8 mouse cellular contexts compared by ENCODE assay signal in the genomic region with DNA sequence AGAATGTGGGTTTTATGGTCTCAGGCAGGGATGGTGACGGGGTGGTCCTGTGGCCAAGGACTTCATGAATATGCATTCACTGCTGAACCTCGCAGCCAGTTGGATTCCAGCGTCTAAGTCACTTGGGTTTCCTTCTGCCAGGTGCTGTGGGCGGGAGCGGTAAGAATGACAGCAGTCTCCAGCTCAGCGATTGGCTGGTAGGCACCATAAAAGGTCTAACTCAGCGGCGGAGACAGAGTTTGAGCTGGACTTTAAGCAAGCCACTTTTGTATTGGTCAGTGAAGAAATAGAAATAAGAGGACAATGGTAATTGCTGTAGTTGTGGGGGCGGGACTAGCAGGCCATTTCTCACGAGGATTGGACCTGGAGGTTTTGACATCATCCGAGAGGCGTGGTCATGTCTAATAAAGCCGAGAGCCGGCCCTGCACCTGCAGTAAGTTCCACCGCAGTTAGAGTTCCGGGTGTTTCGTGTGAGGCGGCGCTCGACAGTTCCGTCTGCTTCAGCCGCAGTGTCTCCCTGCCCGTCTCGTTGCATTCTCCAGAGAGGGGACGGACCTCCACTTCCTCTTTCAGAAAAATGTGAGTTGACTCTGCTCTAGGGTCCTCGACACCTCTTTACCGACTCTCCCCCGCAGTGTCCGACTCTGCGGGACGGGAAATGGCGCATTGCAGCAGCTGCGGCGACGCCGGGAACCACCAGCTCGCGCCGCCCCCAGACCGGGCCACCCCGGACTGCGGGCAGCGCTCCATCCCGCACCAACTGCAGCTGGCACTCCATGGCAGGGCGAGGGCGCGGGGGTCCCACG. TPM values are rescaled to one million over a fixed set of nuclear protein-coding genes. Genes with fewer than 3 reads are reported as not detected.
DNase-seq lines count a peak whose midpoint lies in the region; ATAC-seq and TF ChIP-seq lines count a peak whose summit lies in the region.

A gene (plus strand): TSS at position 404 of the 807 bp plus-strand sequence.

- peak; percentile 99 for DNase-seq in 416B (ENCODE audit: low read depth)
- DNase-seq in heart, adult 8-10 months (ENCODE audit: low spot score) = peak; percentile 96
- DNase-seq in kidney, adult 9 months = peak; percentile 99
- DNase-seq in limb, embryonic 14.5 days (ENCODE audit: low spot score) = peak; percentile 98
- DNase-seq in midbrain, postnatal 0 days (ENCODE audit: low spot score) = peak; percentile 100
- DNase-seq in spleen, postnatal 14 days (ENCODE audit: low spot score in 2 of 2) = peak; percentile 82 to 89

- no peaks in the 10 kb centered on the region for H3K36me3 ChIP-seq in embryonic facial prominence, embryonic 15.5 days
- no peaks in the 10 kb centered on the region for H3K36me3 ChIP-seq in limb, embryonic 14.5 days (ENCODE audit: control insufficient read depth, insufficient read depth, low read length)
- H3K36me3 ChIP-seq in midbrain, postnatal 0 days (ENCODE audit: insufficient read depth, low read length) = peaks cover 6% of the 10 kb centered on the region

- ATAC-seq in embryonic facial prominence, embryonic 15.5 days (ENCODE audit: insufficient number of reproducible peaks, low FRiP score, low TSS enrichment, low read depth) = peak; percentile 91
- peak; percentile 95 for ATAC-seq in limb, embryonic 14.5 days (ENCODE audit: low FRiP score, low read depth)
- peak; percentile 97 for ATAC-seq in midbrain, postnatal 0 days (ENCODE audit: low FRiP score)

- peaks cover 12% of the 10 kb centered on the region; the same call in 1 of the 2 replicates for H3K27me3 ChIP-seq in embryonic facial prominence, embryonic 15.5 days
- no peaks in the 10 kb centered on the region for H3K27me3 ChIP-seq in limb, embryonic 14.5 days (ENCODE audit: control insufficient read depth, insufficient read depth, low read length)
- no peaks in the 10 kb centered on the region for H3K27me3 ChIP-seq in midbrain, postnatal 0 days (ENCODE audit: insufficient read depth, low read length)

- no peak for TF ChIP-seq CTCF in bone marrow, adult 2 months (IDR thresholded peaks at IDR 0.05; ENCODE audit: control insufficient read depth, insufficient read depth, low read length)
- TF ChIP-seq CTCF in midbrain, postnatal 0 days (IDR thresholded peaks at IDR 0.05) = no peak; the same call in 1 of the 2 replicates

- WGBS in bone marrow, adult 2 months = under 1% methylated on average over 48 of the region's 48 CpGs
- under 1% methylated on average over 48 of the region's 48 CpGs for WGBS in embryonic facial prominence, embryonic 15.5 days
- WGBS in limb, embryonic 14.5 days = 0% methylated on average over 47 of the region's 48 CpGs
- WGBS in midbrain, postnatal 0 days = under 1% methylated on average over 48 of the region's 48 CpGs

- H3K27ac ChIP-seq in bone marrow, adult 2 months (ENCODE audit: control insufficient read depth, insufficient read depth, low read depth, low read length, poor library complexity) = peak within 1 kb of the TSS; percentile 94
- peak within 1 kb of the TSS; percentile 68 for H3K27ac ChIP-seq in embryonic facial prominence, embryonic 15.5 days (replicated peaks)
- H3K27ac ChIP-seq in limb, embryonic 14.5 days (replicated peaks; ENCODE audit: low read depth, low read length) = peak within 1 kb of the TSS; percentile 56
- peak within 1 kb of the TSS; percentile 88 for H3K27ac ChIP-seq in midbrain, postnatal 0 days (ENCODE audit: low read depth, low read length)

- peak within 1 kb of the TSS; percentile 57 for H3K9ac ChIP-seq in embryonic facial prominence, embryonic 15.5 days
- H3K9ac ChIP-seq in limb, embryonic 14.5 days (ENCODE audit: low read depth, low read length, severe bottlenecking) = peak within 1 kb of the TSS; percentile 71
- peak within 1 kb of the TSS; percentile 80 for H3K9ac ChIP-seq in midbrain, postnatal 0 days (replicated peaks; ENCODE audit: low read length, poor library complexity, severe bottlenecking)

- H3K4me2 ChIP-seq in embryonic facial prominence, embryonic 15.5 days (replicated peaks) = peak within 1 kb of the TSS; percentile 93
- peak within 1 kb of the TSS; percentile 88 for H3K4me2 ChIP-seq in limb, embryonic 14.5 days (replicated peaks; ENCODE audit: low read depth, low read length, severe bottlenecking)
- peak within 1 kb of the TSS; percentile 83 for H3K4me2 ChIP-seq in midbrain, postnatal 0 days (ENCODE audit: low read depth, low read length, poor library complexity, severe bottlenecking)

- no peaks in the 10 kb centered on the region for H3K9me3 ChIP-seq in embryonic facial prominence, embryonic 15.5 days (replicated peaks)
- H3K9me3 ChIP-seq in limb, embryonic 14.5 days (ENCODE audit: control insufficient read depth, low read length) = no peaks in the 10 kb centered on the region
- H3K9me3 ChIP-seq in midbrain, postnatal 0 days (ENCODE audit: low read length) = no peaks in the 10 kb centered on the region

- H3K4me1 ChIP-seq in bone marrow, adult 2 months (ENCODE audit: control insufficient read depth, insufficient read depth, low read length) = peaks cover 5% of the 10 kb centered on the region
- peaks cover 14% of the 10 kb centered on the region; the same call in 1 of the 2 replicates for H3K4me1 ChIP-seq in embryonic facial prominence, embryonic 15.5 days
- no peaks in the 10 kb centered on the region for H3K4me1 ChIP-seq in limb, embryonic 14.5 days (ENCODE audit: control insufficient read depth, insufficient read depth, low read length)
- 0 out of 2 replicates have a peak, but pooled peaks cover 6% of the 10 kb centered on the region for H3K4me1 ChIP-seq in midbrain, postnatal 0 days (ENCODE audit: insufficient read depth, low read length)

- TF ChIP-seq POLR2A in bone marrow, adult 2 months (IDR thresholded peaks at IDR 0.05; ENCODE audit: borderline replicate concordance, control insufficient read depth, low read depth, low read length) = peak; percentile 96
- TF ChIP-seq POLR2A in limb, embryonic 14.5 days (IDR thresholded peaks at IDR 0.05; ENCODE audit: borderline replicate concordance, extremely low read depth, insufficient read depth, insufficient read length) = peak; percentile 76; the same call in 1 of the 2 replicates

- peak within 1 kb of the TSS; percentile 78 for H3K4me3 ChIP-seq in bone marrow, adult 2 months (replicated peaks; ENCODE audit: control insufficient read depth, low read depth, low read length)
- peak within 1 kb of the TSS; percentile 61 for H3K4me3 ChIP-seq in embryonic facial prominence, embryonic 15.5 days (replicated peaks)
- peak within 1 kb of the TSS; percentile 63 for H3K4me3 ChIP-seq in limb, embryonic 14.5 days (replicated peaks; ENCODE audit: low read length)
- peak within 1 kb of the TSS; percentile 73 for H3K4me3 ChIP-seq in midbrain, postnatal 0 days (ENCODE audit: low read depth, low read length)

RNA-seq across cellular contexts. Expression of the gene that starts here (rescaled TPM):
- polyA plus RNA-seq in bone marrow, adult 2 months (2011; ENCODE audit: insufficient read depth, insufficient read length, low replicate concordance, missing spikeins) = 11.3 and 32.6 TPM in 2 replicates
- polyA plus RNA-seq in embryonic facial prominence, embryonic 15.5 days (2015; fragmentation: Nextera tagmentation; extraction: Ambion mirVana) = 5.2 and 5.8 TPM in 2 replicates
- 1 to 10 TPM; 5.2 to 7.7 (median 6.5) TPM for total RNA-seq in heart, adult 8-10 months (2022)
- 14.7 and 16.2 TPM in 2 replicates for polyA plus RNA-seq in limb, embryonic 14.5 days (2012; rRNA removed)
- polyA plus RNA-seq in limb, embryonic 14.5 days (2014; fragmentation: Nextera tagmentation; extraction: Ambion mirVana) = 2.4 and 2.6 TPM in 2 replicates
- total RNA-seq in midbrain, postnatal 0 days (2014; rRNA removed) = 42.7 and 47.6 TPM in 2 replicates
- 40.5 and 46.0 TPM in 2 replicates for polyA plus RNA-seq in midbrain, postnatal 0 days (2015; fragmentation: Nextera tagmentation; extraction: Ambion mirVana)

Comparison
In these comparisons a context has a peak if more than half of its experiments do, and no peak if none do; other contexts are left out.
1. Peak in every context shown above with its lines: DNase-seq, ATAC-seq, H3K4me3 ChIP-seq and H3K27ac ChIP-seq.